Mouse (Mus musculus) embryo, embryonic 10 days (tissue): ENCODE results near the gene Pdcd7.

ENCODE experiments used
- DNase-seq: peaks from one replicate; pipeline ENCODE4 v3.0.0-alpha.2; 2015; ENCODE audit warnings: low spot score

Gene Pdcd7

GRCm38 (mm10) chr9:65356971-65357370, 11.1 kb downstream of the Pdcd7 start:
- DNase-seq, result no peak

GRCm38 (mm10) chr9:65358956-65359480, 13.1 kb downstream of the Pdcd7 start:
- DNase-seq, result no peak

GRCm38 (mm10) chr9:65360641-65361448, 14.9 kb downstream of the Pdcd7 start, which contains the start of gene Ubap1l:
TSS of gene Ubap1l (plus strand) at chr9:65361041.
- no peak for DNase-seq

GRCm38 (mm10) chr9:65363684-65364083, 17.8 kb downstream of the Pdcd7 start:
- DNase-seq, result peak; percentile 43

GRCm38 (mm10) chr9:65365721-65366120, 19.8 kb downstream of the Pdcd7 start:
- no peak for DNase-seq

- DNase-seq, result no peak
Observed at GRCm38 (mm10) chr9:65371756-65372155, 25.9 kb downstream of the Pdcd7 start.

GRCm38 (mm10) chr9:65372449-65372848, 26.5 kb downstream of the Pdcd7 start:
- DNase-seq, result no peak

- DNase-seq, result no peak
Observed at GRCm38 (mm10) chr9:65374468-65375162, 28.7 kb downstream of the Pdcd7 start.

- no peak for DNase-seq
Observed at GRCm38 (mm10) chr9:65375163-65375934, 29.4 kb downstream of the Pdcd7 start.

- DNase-seq, result no peak
Observed at GRCm38 (mm10) chr9:65381017-65381590, 35.2 kb downstream of the Pdcd7 start.

GRCm38 (mm10) chr9:65382031-65382750, 36.3 kb downstream of the Pdcd7 start:
- no peak for DNase-seq

- no peak for DNase-seq
Observed at GRCm38 (mm10) chr9:65382751-65383097, 36.8 kb downstream of the Pdcd7 start.

- DNase-seq, result no peak
Observed at GRCm38 (mm10) chr9:65384276-65384675, 38.4 kb downstream of the Pdcd7 start.

GRCm38 (mm10) chr9:65386373-65387140, 40.7 kb downstream of the Pdcd7 start:
- DNase-seq, result peak; percentile 60

- DNase-seq, result peak; percentile 27
Observed at GRCm38 (mm10) chr9:65390752-65391612, 45.1 kb downstream of the Pdcd7 start.

- no peak for DNase-seq
Observed at GRCm38 (mm10) chr9:65391613-65391964, 45.7 kb downstream of the Pdcd7 start, which contains the start of gene Kbtbd13. TSS of gene Kbtbd13 (minus strand) at chr9:65391652.

GRCm38 (mm10) chr9:65392638-65393364, 46.9 kb downstream of the Pdcd7 start:
- peak; percentile 83 for DNase-seq

- DNase-seq, result no peak
Observed at GRCm38 (mm10) chr9:65393606-65394005, 47.7 kb downstream of the Pdcd7 start.

- no peak for DNase-seq
Observed at GRCm38 (mm10) chr9:65394360-65394759, 48.5 kb downstream of the Pdcd7 start.
